Mouse (Mus musculus) liver, embryonic 14.5 days (tissue): ENCODE data around the gene Gipc1. TPM values are rescaled to one million over a fixed set of nuclear protein-coding genes. Genes with fewer than 3 reads are reported as not detected.

Source experiments
- ATAC-seq: fragments of 200-750 bp; cut with Nextera tagmentation; 2 replicates; pipeline ENCODE4 v1.8.0; 2017; ENCODE audit warnings: moderate number of reproducible peaks, mild to moderate bottlenecking, moderate library complexity; ENCODE audit not compliant: insufficient read depth
- DNase-seq, 3 experiments: peaks; one replicate each; pipeline ENCODE4 v3.0.0-alpha.2; 2012 to 2013; ENCODE audit warnings: low read depth in 3 of 3, low spot score in 3 of 3
- H3K27ac ChIP-seq: fragments of 300-500 bp; sonication (generic); 2 replicates; pipeline ENCODE4 v1.5.1; 2014; ENCODE audit warnings: moderate library complexity, mild to moderate bottlenecking, control low read depth, inconsistent platforms
- H3K27me3 ChIP-seq: fragments of 300-500 bp; sonication (generic); 2 replicates; pipeline ENCODE4 v1.6.1; 2014; ENCODE audit warnings: mild to moderate bottlenecking, low read length, moderate library complexity; ENCODE audit not compliant: control insufficient read depth, insufficient read depth
- H3K36me3 ChIP-seq: fragments of 300-500 bp; sonication (generic); replicated peaks from 2 replicates; pipeline ENCODE4 v1.6.1; 2014; ENCODE audit warnings: low read depth; ENCODE audit not compliant: control insufficient read depth, insufficient read depth
- H3K4me1 ChIP-seq, 2 experiments: fragments of 200-500 bp in 1 of 2; fragments of 300-500 bp in 1 of 2; sonication (generic) in 1 of 2; replicated peaks; 2 replicates each; pipeline ENCODE4 v1.6.1; 2012 to 2014; ENCODE audit warnings: antibody characterized with exemption in 1 of 2, inconsistent platforms in 1 of 2, low read length in 1 of 2; ENCODE audit not compliant: control insufficient read depth in 2 of 2, insufficient read depth in 2 of 2
- H3K4me2 ChIP-seq: fragments of 300-500 bp; sonication (generic); 2 replicates; pipeline ENCODE4 v1.6.1; 2014; ENCODE audit warnings: low read depth, mild to moderate bottlenecking, control low read depth, moderate library complexity
- H3K4me3 ChIP-seq, 2 experiments: fragments of 200-500 bp in 1 of 2; fragments of 300-500 bp in 1 of 2; sonication (generic) in 1 of 2; 2 replicates each; pipeline ENCODE4 v1.5.1; 2012 to 2014; ENCODE audit warnings: low read depth in 2 of 2, low read length in 2 of 2, mild to moderate bottlenecking in 2 of 2, control low read depth in 1 of 2, inconsistent platforms in 1 of 2, moderate library complexity in 1 of 2; ENCODE audit not compliant: insufficient read depth in 1 of 2
- H3K9ac ChIP-seq: fragments of 300-500 bp; sonication (generic); replicated peaks from 2 replicates; pipeline ENCODE4 v1.6.1; 2014; ENCODE audit warnings: mild to moderate bottlenecking, control low read depth, moderate library complexity
- H3K9me3 ChIP-seq: fragments of 300-500 bp; sonication (generic); 2 replicates; pipeline ENCODE4 v1.6.1; 2016; ENCODE audit warnings: low read length, mixed read lengths; ENCODE audit not compliant: control insufficient read depth
- CTCF ChIP-seq: IDR thresholded peaks from 2 replicates; pipeline ENCODE4 v1.5.1; 2016; ENCODE audit warnings: antibody characterized with exemption, low read depth, control low read depth
- EP300 ChIP-seq: IDR thresholded peaks from 2 replicates; pipeline ENCODE4 v1.6.1; 2016; ENCODE audit warnings: antibody characterized with exemption, low read depth
- WGBS: fragments of 180-500 bp; shearing (Covaris S2); extraction: QIAGEN DNeasy Blood & Tissue Kit; methylation state at CpG from one replicate; pipeline ENCODE4 v1.1.7; 2014; ENCODE audit not compliant: insufficient replicate concordance; 5-methylcytosine and 5-hydroxymethylcytosine counted together
- polyA plus RNA-seq, 2 experiments: library from polyadenylated mRNA; depleted of rRNA in 1 of 2; stranded (reverse) in 1 of 2; unstranded in 1 of 2; fragments of >200 nt; fragmentation: Nextera tagmentation in 1 of 2; extraction: Ambion mirVana in 1 of 2; gene quantifications; 2 replicates each; pipeline versions ENCODE4 v1.2.1 to v1.2.3; 2012 to 2014

The Gipc1 gene
- polyA plus RNA-seq, 2 experiments = 27.2 to 32.5 TPM

GRCm38 (mm10) chr8:83609547-83610180, 42.8 kb upstream of the Gipc1 start:
- Histone ChIP-seq H3K9ac (peak overlapping the region; percentile 92), H3K4me3 (peak overlapping the region; percentile 88 to 99), H3K4me2 (peak overlapping the region; percentile 92), H3K27me3 (no peaks in the 10 kb centered on the region), H3K27ac (no peak overlapping the region), H3K9me3 (no peaks in the 10 kb centered on the region), H3K36me3 (peaks cover 48% of the 10 kb centered on the region), H3K4me1 (peaks cover 13 to 19% of the 10 kb centered on the region in 2 experiments)
- WGBS = 64% methylated on average over 10 of the region's 10 CpGs
- ATAC-seq (no peak), DNase-seq (no peak)
- TF ChIP-seq CTCF (no peak), EP300 (no peak)

GRCm38 (mm10) chr8:83611921-83612320, 40.6 kb upstream of the Gipc1 start:
- Histone ChIP-seq H3K36me3 (peaks cover 48% of the 10 kb centered on the region), H3K27ac (no peak overlapping the region), H3K9me3 (no peaks in the 10 kb centered on the region), H3K9ac (no peak overlapping the region), H3K4me2 (no peak overlapping the region), H3K4me1 (peaks cover 5 to 13% of the 10 kb centered on the region in 2 experiments; a peak in 3 of 4 replicates), H3K27me3 (no peaks in the 10 kb centered on the region), H3K4me3 (no peak overlapping the region)
- TF ChIP-seq EP300 = no peak
- TF ChIP-seq CTCF = no peak
- no peak for ATAC-seq
- no peak for DNase-seq
- 89% methylated on average over 4 of the region's 4 CpGs for WGBS

DNA sequence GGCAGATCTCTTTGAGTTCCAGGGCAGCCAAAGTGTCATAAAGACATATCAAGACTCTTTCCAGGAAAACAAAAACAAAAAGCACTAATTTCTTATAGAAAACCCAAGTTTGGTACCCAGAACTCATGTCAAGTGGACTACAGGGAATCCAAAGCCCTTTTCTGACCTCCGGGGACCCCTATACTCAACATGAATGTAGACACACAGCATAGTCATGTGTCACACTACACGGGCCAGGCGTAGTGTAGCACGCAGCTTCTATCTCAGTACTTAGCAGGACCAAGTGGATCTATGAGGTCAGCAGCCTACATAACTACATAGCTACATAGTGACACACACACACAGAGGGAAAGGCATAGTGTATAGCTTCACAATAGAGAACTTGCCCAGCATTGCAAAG, 38.8 kb upstream of the Gipc1 start:
- ATAC-seq (no peak), DNase-seq (no peak)
- TF ChIP-seq CTCF = no peak
- TF ChIP-seq EP300 = no peak
- H3K4me2 ChIP-seq = no peak overlapping the region
- no peaks in the 10 kb centered on the region for H3K27me3 ChIP-seq
- peaks cover 5 to 10% of the 10 kb centered on the region in 2 experiments; a peak in 3 of 4 replicates for H3K4me1 ChIP-seq
- H3K36me3 ChIP-seq = peaks cover 48% of the 10 kb centered on the region
- H3K9ac ChIP-seq = no peak overlapping the region
- 92% methylated on average over 4 of the region's 4 CpGs for WGBS
- no peak overlapping the region for H3K27ac ChIP-seq
- no peak overlapping the region for H3K4me3 ChIP-seq
- H3K9me3 ChIP-seq = no peaks in the 10 kb centered on the region

DNA sequence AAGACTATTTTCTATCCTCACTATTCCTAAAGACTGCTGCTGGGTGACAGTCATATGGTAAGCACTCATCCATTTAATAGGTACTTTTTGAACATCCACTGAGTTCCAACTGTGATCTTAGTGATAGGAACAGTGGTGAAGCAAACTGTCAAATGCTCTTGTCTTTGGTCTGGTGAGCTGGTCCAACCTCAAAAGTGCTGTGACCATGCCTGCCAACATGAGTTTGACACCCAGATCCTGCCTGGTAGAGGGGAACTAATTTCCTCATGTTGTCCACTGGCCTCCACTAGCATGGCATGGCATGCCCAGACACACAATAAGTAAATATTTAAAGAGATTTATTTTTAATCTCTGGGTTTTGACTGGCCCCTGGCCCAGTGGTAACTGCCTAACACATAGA, 35.9 kb upstream of the Gipc1 start:
- Histone ChIP-seq H3K36me3 (peaks cover 26% of the 10 kb centered on the region), H3K4me3 (no peak overlapping the region), H3K9me3 (no peaks in the 10 kb centered on the region), H3K4me2 (no peak overlapping the region), H3K9ac (no peak overlapping the region), H3K27ac (no peak overlapping the region), H3K27me3 (no peaks in the 10 kb centered on the region), H3K4me1 (0 out of 4 replicates have a peak, but pooled peaks cover 0 to 2% of the 10 kb centered on the region in 2 experiments)
- ATAC-seq = no peak
- no peak for DNase-seq
- TF ChIP-seq EP300 = no peak
- no peak for TF ChIP-seq CTCF

- 63% methylated on average over 2 of the region's 2 CpGs for WGBS
- TF ChIP-seq CTCF (no peak), EP300 (no peak)
- Histone ChIP-seq H3K27ac (no peak overlapping the region), H3K36me3 (peaks cover 21% of the 10 kb centered on the region), H3K9ac (no peak overlapping the region), H3K27me3 (no peaks in the 10 kb centered on the region), H3K4me2 (no peak overlapping the region), H3K9me3 (no peaks in the 10 kb centered on the region), H3K4me1 (peaks cover 0 to 3% of the 10 kb centered on the region in 2 experiments; a peak in 1 of 4 replicates), H3K4me3 (no peak overlapping the region)
- DNase-seq = no peak
- ATAC-seq = no peak
Observed at GRCm38 (mm10) chr8:83617111-83617510, 35.4 kb upstream of the Gipc1 start.
